Mouse (Mus musculus) forebrain, embryonic 10.5 days (tissue): ENCODE results near the gene Pgm2. TPM values are rescaled to one million over a fixed set of nuclear protein-coding genes. Genes with fewer than 3 reads are reported as not detected.

Source experiments
- DNase-seq: peaks from one replicate; pipeline ENCODE4 v3.0.0-alpha.2; 2017; ENCODE audit warnings: low spot score; ENCODE audit errors: extremely low spot score
- H3K27ac ChIP-seq: fragments of 300-500 bp; sonication (generic); 2 replicates; pipeline ENCODE4 v1.5.1; 2016; ENCODE audit warnings: mild to moderate bottlenecking
- H3K27me3 ChIP-seq: fragments of 300-500 bp; sonication (generic); 2 replicates; pipeline ENCODE4 v1.6.1; 2016; ENCODE audit warnings: mild to moderate bottlenecking; ENCODE audit not compliant: poor library complexity, severe bottlenecking
- H3K36me3 ChIP-seq: fragments of 300-500 bp; sonication (generic); replicated peaks from 2 replicates; pipeline ENCODE4 v1.6.1; 2016; ENCODE audit warnings: mild to moderate bottlenecking, moderate library complexity
- H3K4me1 ChIP-seq: fragments of 300-500 bp; sonication (generic); 2 replicates; pipeline ENCODE4 v1.6.1; 2016
- H3K4me3 ChIP-seq: fragments of 300-500 bp; sonication (generic); 2 replicates; pipeline ENCODE4 v1.5.1; 2016; ENCODE audit warnings: mild to moderate bottlenecking, moderate library complexity
- H3K9me3 ChIP-seq: fragments of 300-500 bp; sonication (generic); 2 replicates; pipeline ENCODE4 v1.6.1; 2016; ENCODE audit warnings: mild to moderate bottlenecking, moderate library complexity
- WGBS: fragments of 180-500 bp; shearing (Covaris S2); methylation state at CpG from one replicate; pipeline ENCODE4 v1.1.7; 2016; 5-methylcytosine and 5-hydroxymethylcytosine counted together
- polyA plus RNA-seq: library from polyadenylated mRNA; unstranded; fragments of >200 nt; fragmentation: Nextera tagmentation; extraction: Ambion mirVana; gene quantifications from 2 replicates; pipeline ENCODE4 v1.2.1, GENCODE M21; 2016

The Pgm2 gene
- polyA plus RNA-seq, 1 experiment from 2014 or later: 27.0 TPM

GRCm38 (mm10) chr5:64062882-64063621, 29.7 kb upstream of the Pgm2 start:
- Histone ChIP-seq H3K9me3 (no peaks in the 10 kb centered on the region), H3K4me3 (no peak overlapping the region), H3K27me3 (no peaks in the 10 kb centered on the region), H3K36me3 (no peaks in the 10 kb centered on the region), H3K27ac (no peak overlapping the region), H3K4me1 (no peaks in the 10 kb centered on the region)
- DNase-seq: no peak
- 86% methylated on average over 4 of the region's 4 CpGs for WGBS

GRCm38 (mm10) chr5:64063622-64064355, 29.0 kb upstream of the Pgm2 start:
- Histone ChIP-seq H3K27ac (no peak overlapping the region), H3K36me3 (no peaks in the 10 kb centered on the region), H3K9me3 (no peaks in the 10 kb centered on the region), H3K4me1 (no peaks in the 10 kb centered on the region), H3K27me3 (no peaks in the 10 kb centered on the region), H3K4me3 (no peak overlapping the region)
- no peak for DNase-seq
- WGBS: 85% methylated on average over 11 of the region's 11 CpGs

- no peaks in the 10 kb centered on the region for H3K36me3 ChIP-seq
- no peak overlapping the region for H3K27ac ChIP-seq
- no peak for DNase-seq
- no peaks in the 10 kb centered on the region for H3K4me1 ChIP-seq
- no peaks in the 10 kb centered on the region for H3K9me3 ChIP-seq
- no peaks in the 10 kb centered on the region for H3K27me3 ChIP-seq
- no peak overlapping the region for H3K4me3 ChIP-seq
- WGBS: 82% methylated on average over 3 of the region's 3 CpGs
Observed at GRCm38 (mm10) chr5:64064401-64064800, 28.3 kb upstream of the Pgm2 start.

GRCm38 (mm10) chr5:64065497-64066046, 27.2 kb upstream of the Pgm2 start:
- H3K4me3 ChIP-seq: no peak overlapping the region
- H3K27me3 ChIP-seq: no peaks in the 10 kb centered on the region
- no peaks in the 10 kb centered on the region for H3K4me1 ChIP-seq
- no peaks in the 10 kb centered on the region for H3K36me3 ChIP-seq
- 84% methylated on average over 6 of the region's 6 CpGs for WGBS
- no peak for DNase-seq
- no peaks in the 10 kb centered on the region for H3K9me3 ChIP-seq
- H3K27ac ChIP-seq: no peak overlapping the region

GRCm38 (mm10) chr5:64066159-64066558, 26.6 kb upstream of the Pgm2 start:
- Histone ChIP-seq H3K9me3 (no peaks in the 10 kb centered on the region), H3K27ac (no peak overlapping the region), H3K36me3 (no peaks in the 10 kb centered on the region), H3K27me3 (no peaks in the 10 kb centered on the region), H3K4me1 (no peaks in the 10 kb centered on the region), H3K4me3 (no peak overlapping the region)
- no peak for DNase-seq
- WGBS: 79% methylated on average over 2 of the region's 2 CpGs

- H3K4me3 ChIP-seq: no peak overlapping the region
- DNase-seq: no peak
- WGBS: 86% methylated on average over 2 of the region's 2 CpGs
- no peaks in the 10 kb centered on the region for H3K36me3 ChIP-seq
- H3K9me3 ChIP-seq: no peaks in the 10 kb centered on the region
- H3K27ac ChIP-seq: no peak overlapping the region
- no peaks in the 10 kb centered on the region for H3K27me3 ChIP-seq
- H3K4me1 ChIP-seq: no peaks in the 10 kb centered on the region
Observed at GRCm38 (mm10) chr5:64067576-64067975, 25.2 kb upstream of the Pgm2 start.

GRCm38 (mm10) chr5:64070081-64070673, 22.6 kb upstream of the Pgm2 start:
- no peaks in the 10 kb centered on the region for H3K27me3 ChIP-seq
- no peak overlapping the region for H3K4me3 ChIP-seq
- no peaks in the 10 kb centered on the region for H3K4me1 ChIP-seq
- no peak overlapping the region for H3K27ac ChIP-seq
- WGBS: 35% methylated on average over 4 of the region's 4 CpGs
- DNase-seq: peak; percentile 56
- H3K9me3 ChIP-seq: no peaks in the 10 kb centered on the region
- no peaks in the 10 kb centered on the region for H3K36me3 ChIP-seq

GRCm38 (mm10) chr5:64070742-64071476, 21.8 kb upstream of the Pgm2 start:
- DNase-seq: no peak
- Histone ChIP-seq H3K9me3 (no peaks in the 10 kb centered on the region), H3K36me3 (no peaks in the 10 kb centered on the region), H3K4me1 (no peaks in the 10 kb centered on the region), H3K27ac (no peak overlapping the region), H3K27me3 (no peaks in the 10 kb centered on the region), H3K4me3 (no peak overlapping the region)
- 83% methylated on average over 2 of the region's 2 CpGs for WGBS

- Histone ChIP-seq H3K27me3 (no peaks in the 10 kb centered on the region), H3K27ac (no peak overlapping the region), H3K9me3 (no peaks in the 10 kb centered on the region), H3K36me3 (no peaks in the 10 kb centered on the region), H3K4me1 (no peaks in the 10 kb centered on the region), H3K4me3 (no peak overlapping the region)
- no peak for DNase-seq
- 88% methylated on average over 3 of the region's 3 CpGs for WGBS
Observed at GRCm38 (mm10) chr5:64074455-64074854, 18.3 kb upstream of the Pgm2 start.

- WGBS: 55% methylated on average over 3 of the region's 3 CpGs
- no peak for DNase-seq
Observed at GRCm38 (mm10) chr5:64075506-64075905, 17.2 kb upstream of the Pgm2 start.

GRCm38 (mm10) chr5:64077353-64077752, 15.4 kb upstream of the Pgm2 start:
- no peak overlapping the region for H3K4me3 ChIP-seq
- H3K27me3 ChIP-seq: no peaks in the 10 kb centered on the region
- WGBS: 91% methylated on average over 4 of the region's 4 CpGs
- H3K27ac ChIP-seq: no peak overlapping the region
- no peak for DNase-seq
- no peaks in the 10 kb centered on the region for H3K36me3 ChIP-seq
- peaks cover 8% of the 10 kb centered on the region for H3K4me1 ChIP-seq
- no peaks in the 10 kb centered on the region for H3K9me3 ChIP-seq

More at GRCm38 (mm10) chr5:64075506-64075905, 17.2 kb upstream of the Pgm2 start:
- H3K27ac ChIP-seq: no peak overlapping the region
- no peaks in the 10 kb centered on the region for H3K4me1 ChIP-seq
- no peaks in the 10 kb centered on the region for H3K36me3 ChIP-seq
- H3K27me3 ChIP-seq: no peaks in the 10 kb centered on the region
- no peak overlapping the region for H3K4me3 ChIP-seq
- no peaks in the 10 kb centered on the region for H3K9me3 ChIP-seq

GRCm38 (mm10) chr5:64078740-64079461, 13.8 kb upstream of the Pgm2 start:
- H3K36me3 ChIP-seq: no peaks in the 10 kb centered on the region
- H3K9me3 ChIP-seq: no peaks in the 10 kb centered on the region
- no peak overlapping the region for H3K4me3 ChIP-seq
- no peak for DNase-seq
- no peaks in the 10 kb centered on the region for H3K27me3 ChIP-seq
- peaks cover 8% of the 10 kb centered on the region for H3K4me1 ChIP-seq
- 71% methylated on average over 7 of the region's 7 CpGs for WGBS
- peak overlapping the region; percentile 35; the same call in 1 of the 2 replicates for H3K27ac ChIP-seq
